Mouse (Mus musculus): ENCODE data around the gene Gkap1. TPM values are rescaled to one million over a fixed set of nuclear protein-coding genes. Genes with fewer than 3 reads are reported as not detected.

The Gkap1 gene
- polyA plus RNA-seq, 1 experiment from 2014 or later, result 35.1 TPM

- no peaks in the 10 kb centered on the region for H3K27me3 ChIP-seq
These were observed 60.9 kb downstream of the Gkap1 start for GRCm38 (mm10) chr13:58214346-58215252.

GRCm38 (mm10) chr13:58213801-58214200 lies 61.7 kb downstream of the Gkap1 start:
- WGBS, result 68% methylated on average over 8 of the region's 8 CpGs
- H3K9ac ChIP-seq, result no peak overlapping the region
- peak overlapping the region; percentile 77 for H3K4me3 ChIP-seq
- no peaks in the 10 kb centered on the region for H3K27me3 ChIP-seq
- no peak overlapping the region for H3K27ac ChIP-seq (replicated peaks)
- H3K36me3 ChIP-seq, result no peaks in the 10 kb centered on the region
- no peak for ATAC-seq (ENCODE audit: low FRiP score, low read depth)
- peaks cover 33% of the 10 kb centered on the region for H3K4me1 ChIP-seq (replicated peaks)
- H3K9me3 ChIP-seq, result no peaks in the 10 kb centered on the region
- peak overlapping the region; percentile 85 for H3K4me2 ChIP-seq

More at GRCm38 (mm10) chr13:58214346-58215252, 60.9 kb downstream of the Gkap1 start:
- Histone ChIP-seq H3K9me3 (no peaks in the 10 kb centered on the region), H3K9ac (peak overlapping the region; percentile 89), H3K27ac (replicated peaks) (peak overlapping the region; percentile 95), H3K4me1 (replicated peaks) (peaks cover 33% of the 10 kb centered on the region), H3K4me3 (peak overlapping the region; percentile 77), H3K4me2 (peak overlapping the region; percentile 85), H3K36me3 (no peaks in the 10 kb centered on the region)
- 3% methylated on average over 46 of the region's 49 CpGs for WGBS
- ATAC-seq (ENCODE audit: low FRiP score, low read depth), result peak; percentile 70

GRCm38 (mm10) chr13:58212530-58212929 lies 63.0 kb downstream of the Gkap1 start:
- no peak for ATAC-seq (ENCODE audit: low FRiP score, low read depth)
- H3K27me3 ChIP-seq, result no peaks in the 10 kb centered on the region
- peaks cover 33% of the 10 kb centered on the region for H3K4me1 ChIP-seq (replicated peaks)
- no peak overlapping the region for H3K4me3 ChIP-seq
- no peak overlapping the region for H3K27ac ChIP-seq (replicated peaks)
- H3K9ac ChIP-seq, result no peak overlapping the region
- H3K36me3 ChIP-seq, result no peaks in the 10 kb centered on the region
- H3K9me3 ChIP-seq, result no peaks in the 10 kb centered on the region
- H3K4me2 ChIP-seq, result no peak overlapping the region
- 84% methylated on average over 2 of the region's 2 CpGs for WGBS

GRCm38 (mm10) chr13:58210441-58210840 lies 65.1 kb downstream of the Gkap1 start:
- ATAC-seq (ENCODE audit: low FRiP score, low read depth), result no peak
- H3K9me3 ChIP-seq, result no peaks in the 10 kb centered on the region
- no peak overlapping the region for H3K4me2 ChIP-seq
- 78% methylated on average over 5 of the region's 5 CpGs for WGBS
- no peak overlapping the region for H3K4me3 ChIP-seq
- H3K27me3 ChIP-seq, result no peaks in the 10 kb centered on the region
- H3K36me3 ChIP-seq, result no peaks in the 10 kb centered on the region
- no peak overlapping the region for H3K27ac ChIP-seq (replicated peaks)
- peaks cover 26% of the 10 kb centered on the region for H3K4me1 ChIP-seq (replicated peaks)
- H3K9ac ChIP-seq, result no peak overlapping the region

DNA sequence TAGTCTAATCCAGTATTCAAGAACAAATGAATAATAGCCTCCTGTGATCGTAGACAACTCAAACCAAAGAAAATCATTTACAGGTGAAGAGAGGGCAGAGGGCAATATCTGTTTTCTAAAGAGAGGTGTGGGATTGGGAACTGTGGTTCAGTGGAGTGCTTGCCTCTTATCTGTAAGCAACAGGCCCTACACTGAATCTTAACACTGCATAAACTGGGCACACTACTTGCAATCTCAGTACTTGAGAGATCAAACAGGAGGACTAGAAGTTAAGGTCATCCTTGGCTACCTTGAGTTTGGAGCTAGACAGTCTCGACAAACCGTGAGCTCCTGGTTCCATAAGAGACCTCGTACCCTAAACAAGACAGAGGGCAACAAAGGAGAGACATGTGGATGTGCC lies 69.4 kb downstream of the Gkap1 start:
- H3K9ac ChIP-seq, result no peak overlapping the region
- no peak overlapping the region for H3K27ac ChIP-seq (replicated peaks)
- no peak overlapping the region for H3K4me3 ChIP-seq
- no peaks in the 10 kb centered on the region for H3K9me3 ChIP-seq
- no peaks in the 10 kb centered on the region for H3K36me3 ChIP-seq
- peaks cover 10% of the 10 kb centered on the region for H3K4me1 ChIP-seq (replicated peaks)
- 95% methylated on average over 4 of the region's 4 CpGs for WGBS
- H3K27me3 ChIP-seq, result no peaks in the 10 kb centered on the region
- no peak for ATAC-seq (ENCODE audit: low FRiP score, low read depth)
- no peak overlapping the region for H3K4me2 ChIP-seq

GRCm38 (mm10) chr13:58204986-58205385 lies 70.5 kb downstream of the Gkap1 start:
- Histone ChIP-seq H3K27me3 (no peaks in the 10 kb centered on the region), H3K4me3 (no peak overlapping the region), H3K9me3 (no peaks in the 10 kb centered on the region), H3K36me3 (no peaks in the 10 kb centered on the region), H3K4me2 (no peak overlapping the region), H3K27ac (replicated peaks) (no peak overlapping the region), H3K9ac (no peak overlapping the region), H3K4me1 (replicated peaks) (peaks cover 10% of the 10 kb centered on the region)
- 64% methylated on average over 4 of the region's 4 CpGs for WGBS
- ATAC-seq (ENCODE audit: low FRiP score, low read depth), result no peak

DNA sequence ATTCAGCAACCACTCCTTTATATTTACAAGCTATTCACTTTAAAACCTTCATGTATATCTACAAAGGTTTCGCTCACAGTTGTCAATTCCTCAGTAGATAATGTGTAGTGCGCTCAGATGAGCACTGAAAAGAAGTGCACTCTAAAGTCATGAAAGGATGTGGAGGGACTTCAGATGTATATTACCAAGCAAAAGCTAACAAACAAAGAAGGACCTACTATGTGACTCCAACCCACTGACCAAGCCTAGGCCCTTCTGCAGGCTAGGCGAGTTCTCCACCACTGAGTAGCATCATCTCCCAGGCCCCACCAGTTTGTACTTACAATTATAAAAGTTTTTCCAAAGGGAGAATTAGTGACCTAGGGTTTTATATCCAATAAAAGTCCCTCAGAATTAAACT lies 71.3 kb downstream of the Gkap1 start:
- H3K36me3 ChIP-seq, result no peaks in the 10 kb centered on the region
- H3K27ac ChIP-seq (replicated peaks), result no peak overlapping the region
- no peak overlapping the region for H3K9ac ChIP-seq
- H3K9me3 ChIP-seq, result no peaks in the 10 kb centered on the region
- no peaks in the 10 kb centered on the region for H3K27me3 ChIP-seq
- WGBS, result 95% methylated on average over 3 of the region's 3 CpGs
- H3K4me2 ChIP-seq, result no peak overlapping the region
- no peak for ATAC-seq (ENCODE audit: low FRiP score, low read depth)
- H3K4me1 ChIP-seq (replicated peaks), result peaks cover 10% of the 10 kb centered on the region
- no peak overlapping the region for H3K4me3 ChIP-seq

GRCm38 (mm10) chr13:58202903-58203302 lies 72.6 kb downstream of the Gkap1 start:
- no peaks in the 10 kb centered on the region for H3K27me3 ChIP-seq
- no peak for ATAC-seq (ENCODE audit: low FRiP score, low read depth)
- peaks cover 10% of the 10 kb centered on the region for H3K4me1 ChIP-seq (replicated peaks)
- H3K9ac ChIP-seq, result no peak overlapping the region
- H3K4me3 ChIP-seq, result no peak overlapping the region
- H3K9me3 ChIP-seq, result no peaks in the 10 kb centered on the region
- no peak overlapping the region for H3K27ac ChIP-seq (replicated peaks)
- H3K36me3 ChIP-seq, result peaks cover 2% of the 10 kb centered on the region; the same call in 1 of the 2 replicates
- no peak overlapping the region for H3K4me2 ChIP-seq
- WGBS, result 83% methylated on average over 1 of the region's 1 CpGs

- Histone ChIP-seq H3K4me2 (no peak overlapping the region), H3K9me3 (no peaks in the 10 kb centered on the region), H3K36me3 (peaks cover 10% of the 10 kb centered on the region; the same call in 1 of the 2 replicates), H3K27me3 (no peaks in the 10 kb centered on the region), H3K4me1 (replicated peaks) (peaks cover 10% of the 10 kb centered on the region), H3K9ac (no peak overlapping the region), H3K27ac (replicated peaks) (no peak overlapping the region), H3K4me3 (no peak overlapping the region)
- no peak for ATAC-seq (ENCODE audit: low FRiP score, low read depth)
- 93% methylated on average over 3 of the region's 3 CpGs for WGBS
These were observed 73.6 kb downstream of the Gkap1 start for GRCm38 (mm10) chr13:58201908-58202307.

GRCm38 (mm10) chr13:58201343-58201742 lies 74.2 kb downstream of the Gkap1 start:
- Histone ChIP-seq H3K9ac (no peak overlapping the region), H3K27me3 (no peaks in the 10 kb centered on the region), H3K9me3 (no peaks in the 10 kb centered on the region), H3K27ac (replicated peaks) (no peak overlapping the region), H3K4me3 (no peak overlapping the region), H3K36me3 (peaks cover 10% of the 10 kb centered on the region; the same call in 1 of the 2 replicates), H3K4me1 (replicated peaks) (peaks cover 10% of the 10 kb centered on the region), H3K4me2 (no peak overlapping the region)
- WGBS, result 93% methylated on average over 6 of the region's 6 CpGs
- no peak for ATAC-seq (ENCODE audit: low FRiP score, low read depth)

- Histone ChIP-seq H3K27me3 (no peaks in the 10 kb centered on the region), H3K4me3 (no peak overlapping the region), H3K4me2 (no peak overlapping the region), H3K4me1 (replicated peaks) (peaks cover 4% of the 10 kb centered on the region), H3K36me3 (peaks cover 23% of the 10 kb centered on the region), H3K27ac (replicated peaks) (no peak overlapping the region), H3K9ac (no peak overlapping the region), H3K9me3 (no peaks in the 10 kb centered on the region)
- WGBS, result 90% methylated on average over 7 of the region's 7 CpGs
- no peak for ATAC-seq (ENCODE audit: low FRiP score, low read depth)
These were observed 77.4 kb downstream of the Gkap1 start for GRCm38 (mm10) chr13:58197981-58198640.

DNA sequence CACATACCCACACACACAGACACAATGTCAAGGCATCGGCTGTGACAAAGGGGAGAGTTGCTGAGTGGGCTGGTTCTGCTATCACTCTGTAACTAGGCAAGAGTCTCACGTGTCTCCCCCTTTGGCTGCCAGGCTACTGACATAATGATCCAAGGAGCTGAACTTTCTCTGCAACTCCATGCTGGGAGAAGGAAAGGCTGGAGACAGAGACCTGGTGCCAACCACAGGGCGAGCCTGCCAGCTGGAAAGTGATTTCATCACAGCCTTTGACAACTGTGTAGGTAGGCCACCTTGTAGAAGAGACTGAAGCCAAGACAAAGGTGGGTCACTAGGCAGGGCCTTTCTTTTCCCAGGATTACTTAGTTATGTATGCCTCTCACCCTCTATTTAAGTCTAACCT lies 78.3 kb downstream of the Gkap1 start:
- H3K9ac ChIP-seq, result no peak overlapping the region
- peaks cover 24% of the 10 kb centered on the region for H3K36me3 ChIP-seq
- H3K4me2 ChIP-seq, result no peak overlapping the region
- H3K4me1 ChIP-seq (replicated peaks), result no peaks in the 10 kb centered on the region
- no peak overlapping the region for H3K27ac ChIP-seq (replicated peaks)
- H3K4me3 ChIP-seq, result no peak overlapping the region
- WGBS, result 77% methylated on average over 3 of the region's 3 CpGs
- H3K27me3 ChIP-seq, result no peaks in the 10 kb centered on the region
- no peaks in the 10 kb centered on the region for H3K9me3 ChIP-seq
- ATAC-seq (ENCODE audit: low FRiP score, low read depth), result no peak

All from hindbrain, embryonic 15.5 days (tissue).